Mouse (Mus musculus): Measurements from ENCODE around the gene Dhx8. TPM values are rescaled to one million over a fixed set of nuclear protein-coding genes. Genes with fewer than 3 reads are reported as not detected.

Dhx8 gene
- polyA plus RNA-seq, 1 experiment from 2014 or later = 16.3 TPM

DNA sequence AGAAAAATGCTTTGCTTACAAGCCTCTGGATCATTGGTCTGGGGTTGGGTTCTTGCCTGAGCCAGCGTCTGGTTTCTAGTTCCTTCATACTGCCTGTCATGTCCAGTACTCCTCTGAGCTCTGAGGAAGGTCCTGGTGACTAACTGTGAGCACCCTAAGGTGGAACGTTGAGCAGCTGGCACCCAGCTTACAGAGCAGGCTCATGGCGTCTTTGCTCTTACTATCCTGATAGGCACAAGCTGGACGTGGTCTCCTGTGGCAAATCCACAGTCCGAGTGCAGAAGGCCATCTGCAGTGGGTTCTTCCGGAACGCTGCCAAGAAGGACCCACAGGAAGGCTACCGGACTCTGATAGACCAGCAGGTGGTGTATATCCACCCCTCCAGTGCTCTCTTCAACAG is 31.8 kb downstream of the Dhx8 start:
- H3K4me1 ChIP-seq (ENCODE audit: control insufficient read depth, low read depth, low read length) = no peaks in the 10 kb centered on the region; the same call in 1 of the 2 replicates
- no peaks in the 10 kb centered on the region for H3K9me3 ChIP-seq (replicated peaks; ENCODE audit: control insufficient read depth, low read length)
- 84% methylated on average over 8 of the region's 8 CpGs for WGBS (ENCODE audit: insufficient replicate concordance)
- no peak overlapping the region for H3K4me3 ChIP-seq (ENCODE audit: low read depth, low read length)
- no peaks in the 10 kb centered on the region for H3K27me3 ChIP-seq (ENCODE audit: control insufficient read depth, insufficient read depth, low read depth, low read length)
- no peak overlapping the region for H3K27ac ChIP-seq (ENCODE audit: low read length)
- ATAC-seq (ENCODE audit: low read depth) = no peak
- no peak overlapping the region for H3K9ac ChIP-seq (ENCODE audit: low read depth, low read length)
- peaks cover 54% of the 10 kb centered on the region for H3K36me3 ChIP-seq (ENCODE audit: control insufficient read depth, insufficient read depth)
- no peak overlapping the region for H3K4me2 ChIP-seq (ENCODE audit: low read depth, low read length)

DNA sequence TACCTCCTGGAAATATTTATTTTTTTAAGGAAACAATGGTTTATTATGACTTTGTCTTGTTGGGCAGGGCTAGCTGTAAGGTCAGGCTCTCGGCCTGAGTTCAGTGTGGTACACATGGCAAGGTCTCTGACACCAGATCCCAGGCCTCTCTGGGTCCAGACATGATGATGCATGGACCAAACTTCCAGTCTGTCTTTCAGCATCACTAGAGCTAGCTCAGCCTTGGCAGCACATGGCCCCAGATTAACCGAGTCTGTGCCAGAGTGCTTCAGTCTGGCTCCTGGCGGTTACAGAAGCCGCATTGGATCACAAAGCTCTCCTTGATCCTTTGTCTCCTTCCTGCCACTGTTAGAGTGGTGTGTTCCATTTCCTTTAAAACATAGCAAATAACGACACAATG is 34.6 kb downstream of the Dhx8 start:
- H3K9me3 ChIP-seq (replicated peaks; ENCODE audit: control insufficient read depth, low read length) = no peaks in the 10 kb centered on the region
- H3K36me3 ChIP-seq (ENCODE audit: control insufficient read depth, insufficient read depth) = peaks cover 43% of the 10 kb centered on the region
- H3K4me2 ChIP-seq (ENCODE audit: low read depth, low read length) = no peak overlapping the region
- no peak for ATAC-seq (ENCODE audit: low read depth)
- H3K27me3 ChIP-seq (ENCODE audit: control insufficient read depth, insufficient read depth, low read depth, low read length) = peaks cover 8% of the 10 kb centered on the region
- no peaks in the 10 kb centered on the region for H3K4me1 ChIP-seq (ENCODE audit: control insufficient read depth, low read depth, low read length)
- H3K9ac ChIP-seq (ENCODE audit: low read depth, low read length) = no peak overlapping the region
- WGBS (ENCODE audit: insufficient replicate concordance) = 79% methylated on average over 5 of the region's 5 CpGs
- H3K4me3 ChIP-seq (ENCODE audit: low read depth, low read length) = no peak overlapping the region
- H3K27ac ChIP-seq (ENCODE audit: low read length) = no peak overlapping the region

DNA sequence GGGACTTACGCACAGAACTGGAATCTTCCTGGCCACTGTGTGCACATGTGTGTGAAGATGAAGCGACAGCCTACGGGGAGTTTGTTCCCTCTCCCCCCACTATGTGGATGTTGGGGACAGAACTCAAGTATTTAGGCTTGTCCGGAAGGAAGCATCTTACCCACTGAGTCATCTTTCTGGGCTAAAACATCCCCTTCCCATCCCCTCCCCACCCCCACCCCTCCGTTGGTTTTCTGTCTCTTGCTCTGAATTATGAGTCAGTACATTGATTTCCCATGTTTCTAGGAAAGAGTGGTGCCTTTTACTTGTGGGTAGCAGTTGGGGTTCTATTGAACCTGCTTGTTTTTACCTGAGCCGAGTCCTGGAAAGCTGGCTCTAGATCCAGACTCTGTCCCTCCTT is 36.0 kb downstream of the Dhx8 start:
- H3K27me3 ChIP-seq (ENCODE audit: control insufficient read depth, insufficient read depth, low read depth, low read length) = peaks cover 11% of the 10 kb centered on the region
- H3K4me2 ChIP-seq (ENCODE audit: low read depth, low read length) = no peak overlapping the region
- H3K36me3 ChIP-seq (ENCODE audit: control insufficient read depth, insufficient read depth) = peaks cover 42% of the 10 kb centered on the region
- H3K4me3 ChIP-seq (ENCODE audit: low read depth, low read length) = no peak overlapping the region
- no peak overlapping the region for H3K9ac ChIP-seq (ENCODE audit: low read depth, low read length)
- no peaks in the 10 kb centered on the region for H3K4me1 ChIP-seq (ENCODE audit: control insufficient read depth, low read depth, low read length)
- H3K27ac ChIP-seq (ENCODE audit: low read length) = no peak overlapping the region
- H3K9me3 ChIP-seq (replicated peaks; ENCODE audit: control insufficient read depth, low read length) = no peaks in the 10 kb centered on the region
- 79% methylated on average over 6 of the region's 6 CpGs for WGBS (ENCODE audit: insufficient replicate concordance)
- ATAC-seq (ENCODE audit: low read depth) = no peak

DNA sequence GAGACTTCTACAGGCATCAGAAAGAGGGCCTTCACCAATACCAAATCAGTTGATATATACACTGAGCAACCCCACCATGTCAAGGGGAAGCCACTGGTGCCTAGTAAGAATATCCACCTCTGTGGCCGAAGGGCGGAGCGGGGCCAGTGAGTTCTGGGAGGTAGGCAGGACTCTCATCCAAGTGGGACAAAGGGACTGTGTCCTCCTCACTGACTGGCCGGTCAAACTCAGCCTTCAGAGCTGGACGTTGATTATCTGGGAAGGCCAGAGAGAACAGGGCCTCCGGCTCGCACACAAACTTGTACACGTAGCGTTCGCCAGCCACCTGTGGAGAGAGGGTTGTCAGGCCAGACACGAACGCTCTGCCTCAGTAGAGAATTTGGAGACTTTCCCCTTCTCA is 37.5 kb downstream of the Dhx8 start:
- no peaks in the 10 kb centered on the region for H3K9me3 ChIP-seq (replicated peaks; ENCODE audit: control insufficient read depth, low read length)
- no peak overlapping the region for H3K9ac ChIP-seq (ENCODE audit: low read depth, low read length)
- H3K4me1 ChIP-seq (ENCODE audit: control insufficient read depth, low read depth, low read length) = no peaks in the 10 kb centered on the region
- no peak overlapping the region for H3K27ac ChIP-seq (ENCODE audit: low read length)
- WGBS (ENCODE audit: insufficient replicate concordance) = 83% methylated on average over 12 of the region's 12 CpGs
- ATAC-seq (ENCODE audit: low read depth) = no peak
- H3K4me2 ChIP-seq (ENCODE audit: low read depth, low read length) = no peak overlapping the region
- no peak overlapping the region for H3K4me3 ChIP-seq (ENCODE audit: low read depth, low read length)
- H3K27me3 ChIP-seq (ENCODE audit: control insufficient read depth, insufficient read depth, low read depth, low read length) = peaks cover 11% of the 10 kb centered on the region
- H3K36me3 ChIP-seq (ENCODE audit: control insufficient read depth, insufficient read depth) = peaks cover 28% of the 10 kb centered on the region

DNA sequence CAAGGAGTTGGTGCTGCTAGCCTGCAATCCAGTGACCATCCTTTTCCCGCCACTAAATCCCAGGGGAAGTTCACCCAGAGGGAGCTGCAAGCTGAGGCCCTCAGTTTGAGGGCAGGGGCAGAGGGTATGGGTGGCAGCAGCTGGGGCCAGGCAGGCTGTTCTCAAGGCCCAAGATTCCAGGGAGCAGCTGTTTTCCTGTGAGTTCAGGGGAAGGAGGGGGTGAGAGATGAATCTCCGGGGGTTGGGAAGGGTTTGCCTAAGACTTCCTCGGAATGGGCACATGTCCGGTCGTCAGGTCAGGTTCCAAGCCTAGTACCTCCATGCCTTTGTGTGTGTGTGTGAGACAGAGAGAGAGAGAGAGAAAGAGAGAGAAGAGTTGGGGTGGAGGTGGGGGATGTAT is 39.3 kb downstream of the Dhx8 start:
- ATAC-seq (ENCODE audit: low read depth) = 0 out of 2 replicates have a peak, but pooled peaks have one; percentile 13
- no peaks in the 10 kb centered on the region for H3K9me3 ChIP-seq (replicated peaks; ENCODE audit: control insufficient read depth, low read length)
- peaks cover 15% of the 10 kb centered on the region for H3K36me3 ChIP-seq (ENCODE audit: control insufficient read depth, insufficient read depth)
- H3K4me2 ChIP-seq (ENCODE audit: low read depth, low read length) = peak overlapping the region; percentile 31
- WGBS (ENCODE audit: insufficient replicate concordance) = 17% methylated on average over 5 of the region's 5 CpGs
- H3K4me3 ChIP-seq (ENCODE audit: low read depth, low read length) = 0 out of 2 replicates have a peak overlapping the region, but pooled peaks have one; percentile 32
- H3K27me3 ChIP-seq (ENCODE audit: control insufficient read depth, insufficient read depth, low read depth, low read length) = peaks cover 11% of the 10 kb centered on the region
- no peaks in the 10 kb centered on the region for H3K4me1 ChIP-seq (ENCODE audit: control insufficient read depth, low read depth, low read length)
- no peak overlapping the region for H3K9ac ChIP-seq (ENCODE audit: low read depth, low read length)
- H3K27ac ChIP-seq (ENCODE audit: low read length) = no peak overlapping the region

DNA sequence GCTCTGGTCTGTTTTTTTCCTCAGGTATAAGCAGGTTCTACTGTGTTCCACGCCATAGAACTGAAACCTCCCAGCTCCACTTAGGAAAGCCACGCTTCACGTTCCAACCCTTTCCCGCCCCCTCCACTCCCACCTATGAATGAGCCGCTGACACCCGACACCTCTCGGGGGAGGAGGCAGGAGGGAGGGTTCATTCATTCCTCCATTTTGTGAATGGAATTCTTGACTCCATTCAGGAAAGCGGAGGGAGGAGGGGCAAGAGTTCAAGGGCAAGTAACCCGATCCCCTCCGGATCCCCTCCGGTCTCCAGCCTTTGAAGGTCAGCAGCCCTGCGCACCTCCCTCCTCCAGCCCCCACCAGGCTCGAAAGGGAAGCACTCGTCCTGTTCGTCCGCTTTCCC is 39.7 kb downstream of the Dhx8 start:
- Histone ChIP-seq H3K36me3 (ENCODE audit: control insufficient read depth, insufficient read depth) (peaks cover 12% of the 10 kb centered on the region), H3K27ac (ENCODE audit: low read length) (no peak overlapping the region), H3K9ac (ENCODE audit: low read depth, low read length) (no peak overlapping the region), H3K4me2 (ENCODE audit: low read depth, low read length) (peak overlapping the region; percentile 31), H3K4me3 (ENCODE audit: low read depth, low read length) (peak overlapping the region; percentile 32), H3K27me3 (ENCODE audit: control insufficient read depth, insufficient read depth, low read depth, low read length) (peaks cover 11% of the 10 kb centered on the region), H3K9me3 (replicated peaks; ENCODE audit: control insufficient read depth, low read length) (no peaks in the 10 kb centered on the region), H3K4me1 (ENCODE audit: control insufficient read depth, low read depth, low read length) (no peaks in the 10 kb centered on the region)
- WGBS (ENCODE audit: insufficient replicate concordance) = 4% methylated on average over 16 of the region's 16 CpGs
- peak; percentile 81 for ATAC-seq (ENCODE audit: low read depth)

DNA sequence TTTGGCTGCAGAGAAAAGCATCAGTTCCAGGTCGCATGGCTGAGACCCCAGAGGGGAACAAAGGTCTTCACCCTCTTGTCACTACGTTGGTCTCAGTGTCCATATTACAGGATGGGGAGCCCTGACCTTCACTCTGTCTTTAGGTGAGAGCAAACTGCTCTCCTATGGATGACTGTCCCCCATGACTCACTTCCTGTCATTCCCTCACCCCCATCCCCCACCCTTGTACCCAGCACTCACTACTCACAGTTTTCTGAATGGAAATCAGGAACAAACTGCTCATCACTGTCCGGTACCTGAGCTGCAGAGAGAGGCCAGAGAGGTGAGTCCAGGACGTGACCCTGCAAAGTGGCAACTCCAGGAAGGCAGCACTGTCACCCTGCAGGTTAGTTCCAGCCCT is 44.1 kb downstream of the Dhx8 start:
- Histone ChIP-seq H3K27me3 (ENCODE audit: control insufficient read depth, insufficient read depth, low read depth, low read length) (peaks cover 11% of the 10 kb centered on the region), H3K36me3 (ENCODE audit: control insufficient read depth, insufficient read depth) (no peaks in the 10 kb centered on the region), H3K27ac (ENCODE audit: low read length) (no peak overlapping the region), H3K9me3 (replicated peaks; ENCODE audit: control insufficient read depth, low read length) (no peaks in the 10 kb centered on the region), H3K4me3 (ENCODE audit: low read depth, low read length) (no peak overlapping the region), H3K4me1 (ENCODE audit: control insufficient read depth, low read depth, low read length) (no peaks in the 10 kb centered on the region), H3K9ac (ENCODE audit: low read depth, low read length) (no peak overlapping the region), H3K4me2 (ENCODE audit: low read depth, low read length) (no peak overlapping the region)
- WGBS (ENCODE audit: insufficient replicate concordance) = 31% methylated on average over 4 of the region's 4 CpGs
- ATAC-seq (ENCODE audit: low read depth) = no peak

DNA sequence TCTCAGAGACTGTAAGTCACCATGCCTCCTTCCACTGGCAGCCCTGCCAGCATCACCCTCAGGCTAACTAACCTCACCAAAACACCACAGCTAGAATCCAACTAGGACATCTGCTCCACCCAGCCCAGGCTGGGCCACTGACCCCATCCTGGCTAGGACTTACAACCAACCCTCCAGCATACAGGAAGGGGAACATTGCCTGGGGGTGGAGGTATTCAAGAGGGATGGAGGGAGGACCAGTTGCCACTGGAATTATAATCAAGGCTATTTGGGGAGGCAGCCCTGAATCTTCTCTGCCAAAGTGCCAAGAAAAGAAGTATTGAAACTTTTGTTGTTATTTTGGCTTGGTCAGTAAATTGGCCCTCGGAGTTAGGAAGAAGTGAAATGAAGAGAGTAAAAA is 50.4 kb downstream of the Dhx8 start:
- Histone ChIP-seq H3K27ac (ENCODE audit: low read length) (no peak overlapping the region), H3K4me1 (ENCODE audit: control insufficient read depth, low read depth, low read length) (peaks cover 5% of the 10 kb centered on the region), H3K9me3 (replicated peaks; ENCODE audit: control insufficient read depth, low read length) (no peaks in the 10 kb centered on the region), H3K36me3 (ENCODE audit: control insufficient read depth, insufficient read depth) (no peaks in the 10 kb centered on the region), H3K9ac (ENCODE audit: low read depth, low read length) (no peak overlapping the region), H3K27me3 (ENCODE audit: control insufficient read depth, insufficient read depth, low read depth, low read length) (peaks cover 60% of the 10 kb centered on the region), H3K4me2 (ENCODE audit: low read depth, low read length) (no peak overlapping the region), H3K4me3 (ENCODE audit: low read depth, low read length) (no peak overlapping the region)
- ATAC-seq (ENCODE audit: low read depth) = no peak
- 44% methylated on average over 1 of the region's 1 CpGs for WGBS (ENCODE audit: insufficient replicate concordance)

DNA sequence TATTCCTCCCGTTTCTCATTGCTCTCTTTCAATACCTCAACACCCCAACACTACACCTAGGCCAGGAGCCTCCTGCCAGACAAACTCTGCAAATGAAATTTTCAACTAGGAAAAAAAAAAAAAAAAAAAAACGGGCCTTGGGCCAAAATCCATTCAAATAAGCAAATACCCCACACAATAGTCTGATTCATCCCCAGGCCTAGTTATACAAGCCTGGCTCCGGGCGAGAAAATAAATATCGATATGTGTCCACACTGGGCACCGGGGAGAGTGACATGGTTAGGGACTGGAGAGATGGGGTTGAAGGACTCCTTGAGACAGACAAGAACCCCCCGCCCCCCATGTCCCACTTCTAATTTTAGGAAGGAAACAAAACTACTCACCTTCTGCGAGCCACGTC is 50.9 kb downstream of the Dhx8 start:
- Histone ChIP-seq H3K9ac (ENCODE audit: low read depth, low read length) (no peak overlapping the region), H3K4me2 (ENCODE audit: low read depth, low read length) (no peak overlapping the region), H3K36me3 (ENCODE audit: control insufficient read depth, insufficient read depth) (no peaks in the 10 kb centered on the region), H3K27me3 (ENCODE audit: control insufficient read depth, insufficient read depth, low read depth, low read length) (peaks cover 60% of the 10 kb centered on the region), H3K9me3 (replicated peaks; ENCODE audit: control insufficient read depth, low read length) (no peaks in the 10 kb centered on the region), H3K27ac (ENCODE audit: low read length) (no peak overlapping the region), H3K4me3 (ENCODE audit: low read depth, low read length) (no peak overlapping the region), H3K4me1 (ENCODE audit: control insufficient read depth, low read depth, low read length) (peaks cover 5% of the 10 kb centered on the region)
- no peak for ATAC-seq (ENCODE audit: low read depth)
- WGBS (ENCODE audit: insufficient replicate concordance) = 28% methylated on average over 9 of the region's 9 CpGs
